Mouse (Mus musculus) limb, embryonic 15.5 days (tissue): ENCODE measurements around the gene Gm5269. TPM values are rescaled to one million over a fixed set of nuclear protein-coding genes. Genes with fewer than 3 reads are reported as not detected.
A peak's percentile ranks its signal among the peaks of the same experiment; 100 is the strongest.

Experiments used
- ATAC-seq: fragments of 200-750 bp; cut with Nextera tagmentation; 2 replicates; pipeline ENCODE4 v1.8.0; 2017; ENCODE audit warnings: low read depth, moderate TSS enrichment; ENCODE audit not compliant: insufficient number of reproducible peaks, low FRiP score, low TSS enrichment
- H3K27ac ChIP-seq: fragments of 300-500 bp; sonication (generic); 2 replicates; pipeline ENCODE4 v1.5.1; 2015; ENCODE audit warnings: moderate library complexity, mild to moderate bottlenecking, inconsistent platforms
- H3K27me3 ChIP-seq: fragments of 300-500 bp; sonication (generic); 2 replicates; pipeline ENCODE4 v1.6.1; 2015; ENCODE audit warnings: inconsistent platforms
- H3K36me3 ChIP-seq: fragments of 300-500 bp; sonication (generic); 2 replicates; pipeline ENCODE4 v1.6.1; 2015; ENCODE audit warnings: inconsistent platforms
- H3K4me1 ChIP-seq: fragments of 300-500 bp; sonication (generic); 2 replicates; pipeline ENCODE4 v1.6.1; 2015; ENCODE audit warnings: inconsistent platforms
- H3K4me2 ChIP-seq: fragments of 300-500 bp; sonication (generic); 2 replicates; pipeline ENCODE4 v1.6.1; 2015; ENCODE audit warnings: mild to moderate bottlenecking, inconsistent platforms
- H3K4me3 ChIP-seq: fragments of 300-500 bp; sonication (generic); 2 replicates; pipeline ENCODE4 v1.5.1; 2015; ENCODE audit warnings: mild to moderate bottlenecking, inconsistent platforms
- H3K9ac ChIP-seq: fragments of 300-500 bp; sonication (generic); 2 replicates; pipeline ENCODE4 v1.6.1; 2015; ENCODE audit warnings: inconsistent platforms
- H3K9me3 ChIP-seq: fragments of 300-500 bp; sonication (generic); 2 replicates; pipeline ENCODE4 v1.6.1; 2016; ENCODE audit warnings: inconsistent platforms
- WGBS: fragments of 180-500 bp; shearing (Covaris S2); methylation state at CpG from one replicate; pipeline ENCODE4 v1.1.7; 2015; 5-methylcytosine and 5-hydroxymethylcytosine counted together
- polyA plus RNA-seq: library from polyadenylated mRNA; unstranded; fragments of >200 nt; fragmentation: Nextera tagmentation; extraction: Ambion mirVana; gene quantifications from 2 replicates; pipeline ENCODE4 v1.2.1, GENCODE M21; 2015

Gm5269 gene
- polyA plus RNA-seq, 1 experiment from 2014 or later, result not detected

- no peak overlapping the region for H3K27ac ChIP-seq
- no peaks in the 10 kb centered on the region for H3K27me3 ChIP-seq
- no peaks in the 10 kb centered on the region for H3K4me1 ChIP-seq
- H3K4me2 ChIP-seq, result no peak overlapping the region
- no peaks in the 10 kb centered on the region for H3K36me3 ChIP-seq
- no peak overlapping the region for H3K4me3 ChIP-seq
- WGBS, result 91% methylated on average over 4 of the region's 4 CpGs
- H3K9ac ChIP-seq, result no peak overlapping the region
- ATAC-seq, result no peak
- no peaks in the 10 kb centered on the region for H3K9me3 ChIP-seq
These were observed 24.2 kb upstream of the Gm5269 start for GRCm38 (mm10) chr1:45914236-45914635.

- 17% methylated on average over 5 of the region's 5 CpGs for WGBS
- peak overlapping the region; percentile 33; the same call in 1 of the 2 replicates for H3K27ac ChIP-seq
- peak; percentile 52; the same call in 1 of the 2 replicates for ATAC-seq
- no peak overlapping the region for H3K4me2 ChIP-seq
- peaks cover 7% of the 10 kb centered on the region for H3K4me1 ChIP-seq
- no peak overlapping the region for H3K4me3 ChIP-seq
- H3K9ac ChIP-seq, result no peak overlapping the region
- H3K36me3 ChIP-seq, result no peaks in the 10 kb centered on the region
- H3K9me3 ChIP-seq, result no peaks in the 10 kb centered on the region
- no peaks in the 10 kb centered on the region for H3K27me3 ChIP-seq
These were observed 15.2 kb upstream of the Gm5269 start for GRCm38 (mm10) chr1:45905107-45905821.

GRCm38 (mm10) chr1:45904161-45904560 is 14.1 kb upstream of the Gm5269 start:
- H3K4me1 ChIP-seq, result peaks cover 7% of the 10 kb centered on the region
- 72% methylated on average over 3 of the region's 3 CpGs for WGBS
- ATAC-seq, result no peak
- H3K4me3 ChIP-seq, result no peak overlapping the region
- no peaks in the 10 kb centered on the region for H3K9me3 ChIP-seq
- H3K27ac ChIP-seq, result no peak overlapping the region
- H3K4me2 ChIP-seq, result no peak overlapping the region
- no peaks in the 10 kb centered on the region for H3K27me3 ChIP-seq
- H3K36me3 ChIP-seq, result no peaks in the 10 kb centered on the region
- H3K9ac ChIP-seq, result no peak overlapping the region

- no peaks in the 10 kb centered on the region for H3K36me3 ChIP-seq
- no peaks in the 10 kb centered on the region for H3K4me1 ChIP-seq
- no peak overlapping the region for H3K27ac ChIP-seq
- no peak overlapping the region for H3K9ac ChIP-seq
- 45% methylated on average over 1 of the region's 1 CpGs for WGBS
- H3K4me2 ChIP-seq, result no peak overlapping the region
- H3K9me3 ChIP-seq, result no peaks in the 10 kb centered on the region
- H3K4me3 ChIP-seq, result no peak overlapping the region
- ATAC-seq, result no peak
- H3K27me3 ChIP-seq, result no peaks in the 10 kb centered on the region
These were observed 8.0 kb upstream of the Gm5269 start for GRCm38 (mm10) chr1:45898044-45898443.

GRCm38 (mm10) chr1:45894168-45894912 is 4.3 kb upstream of the Gm5269 start:
- Histone ChIP-seq H3K9me3 (no peaks in the 10 kb centered on the region), H3K9ac (no peak overlapping the region), H3K27me3 (no peaks in the 10 kb centered on the region), H3K4me2 (no peak overlapping the region), H3K27ac (peak overlapping the region; percentile 69), H3K4me1 (no peaks in the 10 kb centered on the region), H3K4me3 (no peak overlapping the region), H3K36me3 (no peaks in the 10 kb centered on the region)
- ATAC-seq, result peak; percentile 85
- 34% methylated on average over 6 of the region's 6 CpGs for WGBS

GRCm38 (mm10) chr1:45891986-45892385 is 1.9 kb upstream of the Gm5269 start:
- no peak for ATAC-seq
- Histone ChIP-seq H3K27me3 (no peaks in the 10 kb centered on the region), H3K9me3 (no peaks in the 10 kb centered on the region), H3K36me3 (no peaks in the 10 kb centered on the region), H3K4me1 (no peaks in the 10 kb centered on the region), H3K27ac (no peak overlapping the region), H3K9ac (no peak overlapping the region), H3K4me2 (no peak overlapping the region), H3K4me3 (no peak overlapping the region)
- WGBS, result 48% methylated on average over 2 of the region's 2 CpGs

- 70% methylated on average over 9 of the region's 9 CpGs for WGBS
- Histone ChIP-seq H3K9ac (no peak overlapping the region), H3K27ac (no peak overlapping the region), H3K9me3 (no peaks in the 10 kb centered on the region), H3K36me3 (no peaks in the 10 kb centered on the region), H3K27me3 (no peaks in the 10 kb centered on the region), H3K4me1 (no peaks in the 10 kb centered on the region), H3K4me3 (no peak overlapping the region), H3K4me2 (no peak overlapping the region)
- no peak for ATAC-seq
These were observed 3.3 kb downstream of the Gm5269 start for GRCm38 (mm10) chr1:45886800-45887199.

- H3K36me3 ChIP-seq, result no peaks in the 10 kb centered on the region
- no peaks in the 10 kb centered on the region for H3K4me1 ChIP-seq
- no peak overlapping the region for H3K4me2 ChIP-seq
- H3K9ac ChIP-seq, result no peak overlapping the region
- no peaks in the 10 kb centered on the region for H3K27me3 ChIP-seq
- no peak overlapping the region for H3K4me3 ChIP-seq
- no peaks in the 10 kb centered on the region for H3K9me3 ChIP-seq
- no peak for ATAC-seq
- no peak overlapping the region for H3K27ac ChIP-seq
These were observed 6.7 kb downstream of the Gm5269 start for GRCm38 (mm10) chr1:45883378-45883777.

- no peak for ATAC-seq
- WGBS, result 30% methylated on average over 6 of the region's 6 CpGs
- Histone ChIP-seq H3K9ac (no peak overlapping the region), H3K4me1 (no peaks in the 10 kb centered on the region), H3K36me3 (no peaks in the 10 kb centered on the region), H3K27me3 (no peaks in the 10 kb centered on the region), H3K9me3 (no peaks in the 10 kb centered on the region), H3K27ac (no peak overlapping the region), H3K4me3 (no peak overlapping the region), H3K4me2 (no peak overlapping the region)
These were observed 8.0 kb downstream of the Gm5269 start for GRCm38 (mm10) chr1:45882076-45882475.

GRCm38 (mm10) chr1:45881228-45881832 is 8.7 kb downstream of the Gm5269 start:
- ATAC-seq, result no peak
- H3K9me3 ChIP-seq, result no peaks in the 10 kb centered on the region
- no peak overlapping the region for H3K4me2 ChIP-seq
- H3K27me3 ChIP-seq, result no peaks in the 10 kb centered on the region
- WGBS, result 79% methylated on average over 3 of the region's 3 CpGs
- H3K9ac ChIP-seq, result no peak overlapping the region
- no peak overlapping the region for H3K4me3 ChIP-seq
- H3K36me3 ChIP-seq, result no peaks in the 10 kb centered on the region
- no peak overlapping the region for H3K27ac ChIP-seq
- H3K4me1 ChIP-seq, result no peaks in the 10 kb centered on the region

GRCm38 (mm10) chr1:45877463-45877862 is 12.6 kb downstream of the Gm5269 start:
- Histone ChIP-seq H3K4me2 (no peak overlapping the region), H3K27me3 (no peaks in the 10 kb centered on the region), H3K4me3 (no peak overlapping the region), H3K27ac (no peak overlapping the region), H3K36me3 (no peaks in the 10 kb centered on the region), H3K4me1 (no peaks in the 10 kb centered on the region), H3K9me3 (no peaks in the 10 kb centered on the region), H3K9ac (no peak overlapping the region)
- 65% methylated on average over 3 of the region's 3 CpGs for WGBS
- ATAC-seq, result no peak
